Mouse (Mus musculus) neural tube, embryonic 14.5 days (tissue): Measurements from ENCODE around the gene Vps18. TPM values are rescaled to one million over a fixed set of nuclear protein-coding genes. Genes with fewer than 3 reads are reported as not detected.

ENCODE experiments used
- ATAC-seq: fragments of 200-750 bp; cut with Nextera tagmentation; 2 replicates; pipeline ENCODE4 v1.8.0; 2017; ENCODE audit warnings: low read depth, mild to moderate bottlenecking, moderate TSS enrichment, moderate library complexity
- H3K27ac ChIP-seq: fragments of 300-500 bp; sonication (generic); 2 replicates; pipeline ENCODE4 v1.5.1; 2014; ENCODE audit warnings: low read depth, mild to moderate bottlenecking, control low read depth, low read length, moderate library complexity, mixed read lengths
- H3K27me3 ChIP-seq: fragments of 300-500 bp; sonication (generic); 2 replicates; pipeline ENCODE4 v1.6.1; 2014; ENCODE audit warnings: low read length; ENCODE audit not compliant: control insufficient read depth, insufficient read depth
- H3K36me3 ChIP-seq: fragments of 300-500 bp; sonication (generic); 2 replicates; pipeline ENCODE4 v1.6.1; 2014; ENCODE audit warnings: low read length, mixed read lengths; ENCODE audit not compliant: control insufficient read depth, insufficient read depth
- H3K4me1 ChIP-seq: fragments of 300-500 bp; sonication (generic); 2 replicates; pipeline ENCODE4 v1.6.1; 2014; ENCODE audit warnings: low read length; ENCODE audit not compliant: control insufficient read depth, insufficient read depth
- H3K4me2 ChIP-seq: fragments of 300-500 bp; sonication (generic); 2 replicates; pipeline ENCODE4 v1.6.1; 2014; ENCODE audit warnings: mild to moderate bottlenecking, low read depth, low read length, control low read depth
- H3K4me3 ChIP-seq: fragments of 300-500 bp; sonication (generic); 2 replicates; pipeline ENCODE4 v1.5.1; 2014; ENCODE audit warnings: low read depth, low read length, control low read depth, mixed read lengths
- H3K9ac ChIP-seq: fragments of 300-500 bp; sonication (generic); replicated peaks from 2 replicates; pipeline ENCODE4 v1.6.1; 2014; ENCODE audit warnings: low read depth, mild to moderate bottlenecking, control low read depth, low read length, mixed read lengths
- H3K9me3 ChIP-seq: fragments of 300-500 bp; sonication (generic); 2 replicates; pipeline ENCODE4 v1.6.1; 2016; ENCODE audit warnings: low read length; ENCODE audit not compliant: control insufficient read depth
- WGBS: fragments of 180-500 bp; shearing (Covaris S2); extraction: QIAGEN DNeasy Blood & Tissue Kit; methylation state at CpG from one replicate; pipeline ENCODE4 v1.1.7; 2014; 5-methylcytosine and 5-hydroxymethylcytosine counted together
- polyA plus RNA-seq: library from polyadenylated mRNA; unstranded; fragments of >200 nt; fragmentation: Nextera tagmentation; extraction: Ambion mirVana; gene quantifications from 2 replicates; pipeline ENCODE4 v1.2.1, GENCODE M21; 2014

Vps18 gene
- polyA plus RNA-seq, 1 experiment from 2014 or later = 14.8 TPM

DNA sequence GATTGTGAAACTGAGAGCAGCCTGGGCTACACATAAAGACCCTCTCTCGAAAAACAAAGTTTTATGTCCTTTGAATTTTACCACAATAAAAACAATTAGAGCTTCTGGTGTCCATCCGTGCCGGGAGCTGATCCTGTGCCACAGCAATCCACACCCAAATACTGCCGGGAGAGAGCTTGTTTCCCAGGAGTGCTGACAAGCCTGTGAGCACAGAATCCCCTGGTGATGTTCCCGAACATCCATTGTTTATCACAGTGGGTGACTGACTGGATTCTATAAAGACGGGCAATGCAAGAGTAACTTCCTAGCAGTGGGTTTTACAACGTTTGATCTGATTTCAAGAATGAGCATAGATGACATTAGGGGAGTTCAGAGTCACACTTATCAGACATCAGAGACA is 33.6 kb upstream of the Vps18 start:
- H3K9ac ChIP-seq = no peak overlapping the region
- no peaks in the 10 kb centered on the region for H3K4me1 ChIP-seq
- no peak for ATAC-seq
- no peak overlapping the region for H3K27ac ChIP-seq
- WGBS = 4% methylated on average over 7 of the region's 7 CpGs
- no peak overlapping the region for H3K4me3 ChIP-seq
- no peak overlapping the region for H3K4me2 ChIP-seq
- H3K36me3 ChIP-seq = no peaks in the 10 kb centered on the region
- H3K27me3 ChIP-seq = no peaks in the 10 kb centered on the region
- H3K9me3 ChIP-seq = no peaks in the 10 kb centered on the region

DNA sequence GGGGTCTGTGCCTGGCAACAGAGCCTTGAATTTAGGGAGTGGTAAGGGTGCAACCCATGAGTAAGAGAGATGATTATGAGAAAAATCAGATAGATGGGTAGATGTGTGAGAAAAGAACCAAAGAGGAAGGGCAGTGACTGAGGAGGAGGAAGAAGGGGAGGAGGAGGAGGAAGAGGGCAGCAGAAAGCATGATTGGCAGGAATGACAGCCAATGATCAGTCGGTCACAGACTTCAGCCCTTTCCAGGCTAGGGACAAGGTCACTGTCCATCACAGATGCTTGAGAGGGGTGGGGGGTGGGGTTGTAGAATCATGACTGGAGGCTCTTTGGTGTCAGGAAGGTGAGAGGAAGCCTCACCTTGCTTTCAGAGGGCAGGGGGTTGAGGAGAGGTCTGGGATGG is 28.0 kb upstream of the Vps18 start:
- ATAC-seq = no peak
- Histone ChIP-seq H3K27ac (no peak overlapping the region), H3K9ac (no peak overlapping the region), H3K4me3 (no peak overlapping the region), H3K9me3 (no peaks in the 10 kb centered on the region), H3K36me3 (no peaks in the 10 kb centered on the region), H3K4me2 (no peak overlapping the region), H3K27me3 (no peaks in the 10 kb centered on the region), H3K4me1 (no peaks in the 10 kb centered on the region)
- WGBS = 86% methylated on average over 1 of the region's 1 CpGs

DNA sequence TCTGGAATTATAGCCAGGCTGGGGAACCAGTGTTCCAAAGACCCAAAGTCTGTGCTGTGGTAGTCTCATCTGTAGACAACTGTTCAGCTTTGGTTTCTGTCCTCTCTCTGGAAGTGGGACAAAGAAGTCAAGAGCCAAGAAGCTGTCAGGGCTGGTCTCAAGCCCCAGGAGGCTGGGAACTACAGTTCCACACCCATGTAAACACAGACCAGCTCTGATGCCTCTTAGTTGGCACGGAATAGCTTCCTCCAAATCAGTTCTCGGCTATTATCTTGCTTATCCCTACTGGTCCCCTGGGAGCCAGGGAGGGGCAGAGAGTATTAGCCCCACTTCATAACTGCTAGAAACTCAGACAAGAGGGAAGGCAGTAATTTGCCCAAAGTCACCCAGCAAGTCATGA is 27.2 kb upstream of the Vps18 start:
- WGBS = 58% methylated on average over 2 of the region's 2 CpGs

DNA sequence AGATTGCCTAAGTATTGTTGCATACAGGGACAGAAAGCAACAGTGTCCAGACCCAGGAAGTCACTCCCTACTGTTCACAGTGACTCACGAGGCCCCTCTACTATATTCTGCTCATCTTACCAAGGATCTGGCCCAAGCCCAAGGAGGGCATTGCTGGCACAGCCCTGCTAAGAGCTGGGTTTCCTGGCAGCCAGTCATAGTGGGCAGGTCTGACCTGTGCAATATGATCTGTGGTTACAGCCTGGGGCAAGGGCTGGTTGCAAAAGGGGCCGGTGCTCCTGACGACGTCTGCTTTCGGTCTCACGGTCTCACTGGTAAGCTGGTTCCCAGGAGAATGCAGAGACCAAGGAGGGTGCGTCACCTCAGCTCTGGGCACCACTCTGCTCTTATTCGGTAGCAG is 25.6 kb upstream of the Vps18 start:
- H3K4me3 ChIP-seq = no peak overlapping the region
- no peaks in the 10 kb centered on the region for H3K4me1 ChIP-seq
- H3K4me2 ChIP-seq = no peak overlapping the region
- WGBS = 36% methylated on average over 8 of the region's 8 CpGs
- no peak overlapping the region for H3K9ac ChIP-seq
- no peaks in the 10 kb centered on the region for H3K9me3 ChIP-seq
- H3K36me3 ChIP-seq = no peaks in the 10 kb centered on the region
- H3K27me3 ChIP-seq = no peaks in the 10 kb centered on the region
- ATAC-seq = peak; percentile 46; the same call in 1 of the 2 replicates
- H3K27ac ChIP-seq = no peak overlapping the region

More for the DNA sequence above, 27.2 kb upstream of the Vps18 start:
- H3K36me3 ChIP-seq = no peaks in the 10 kb centered on the region
- no peak overlapping the region for H3K4me3 ChIP-seq
- no peak overlapping the region for H3K4me2 ChIP-seq
- no peaks in the 10 kb centered on the region for H3K4me1 ChIP-seq
- H3K9me3 ChIP-seq = no peaks in the 10 kb centered on the region
- no peak overlapping the region for H3K9ac ChIP-seq
- no peak overlapping the region for H3K27ac ChIP-seq
- H3K27me3 ChIP-seq = no peaks in the 10 kb centered on the region
- no peak for ATAC-seq

DNA sequence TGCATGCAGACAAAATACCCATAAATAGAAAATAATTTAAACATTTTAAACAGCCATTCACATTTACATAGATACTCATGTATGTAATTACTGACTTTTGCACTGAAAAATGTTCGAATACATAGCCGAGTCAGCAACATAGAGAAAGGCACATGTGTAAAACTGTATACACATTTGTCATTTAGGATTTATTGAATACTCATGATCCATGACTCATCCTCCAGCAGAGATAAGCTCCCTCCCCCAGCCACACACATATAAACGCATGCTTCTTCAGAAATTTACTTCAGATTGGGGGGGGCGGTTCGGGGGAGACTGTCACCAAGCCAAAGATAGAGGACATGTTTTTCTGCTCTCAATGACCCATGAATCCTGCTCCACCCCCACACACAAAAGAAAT is 24.7 kb upstream of the Vps18 start:
- Histone ChIP-seq H3K27ac (no peak overlapping the region), H3K36me3 (no peaks in the 10 kb centered on the region), H3K9ac (no peak overlapping the region), H3K4me2 (no peak overlapping the region), H3K4me3 (no peak overlapping the region), H3K9me3 (no peaks in the 10 kb centered on the region), H3K27me3 (no peaks in the 10 kb centered on the region), H3K4me1 (0 out of 2 replicates have a peak, but pooled peaks cover 2% of the 10 kb centered on the region)
- no peak for ATAC-seq
- WGBS = 82% methylated on average over 5 of the region's 5 CpGs

- 45% methylated on average over 9 of the region's 9 CpGs for WGBS
- Histone ChIP-seq H3K9me3 (no peaks in the 10 kb centered on the region), H3K27me3 (no peaks in the 10 kb centered on the region), H3K27ac (no peak overlapping the region), H3K9ac (peak overlapping the region; percentile 75), H3K4me2 (peak overlapping the region; percentile 72), H3K36me3 (no peaks in the 10 kb centered on the region), H3K4me1 (0 out of 2 replicates have a peak, but pooled peaks cover 2% of the 10 kb centered on the region), H3K4me3 (peak overlapping the region; percentile 75)
- no peak for ATAC-seq
Measured at GRCm38 (mm10) chr2:119270286-119270642, 18.3 kb upstream of the Vps18 start.

GRCm38 (mm10) chr2:119270643-119271331 is 17.8 kb upstream of the Vps18 start, which contains the start of gene Rhov:
Rhov (minus strand) TSS chr2:119271272.
- Histone ChIP-seq H3K27me3 (no peaks in the 10 kb centered on the region), H3K4me2 (peak within 1 kb of the TSS; percentile 72), H3K4me1 (0 out of 2 replicates have a peak, but pooled peaks cover 2% of the 10 kb centered on the region), H3K9me3 (no peaks in the 10 kb centered on the region), H3K27ac (peak within 1 kb of the TSS; percentile 60), H3K9ac (peak within 1 kb of the TSS; percentile 75), H3K4me3 (peak within 1 kb of the TSS; percentile 75), H3K36me3 (no peaks in the 10 kb centered on the region)
- ATAC-seq = peak; percentile 90
- under 1% methylated on average over 46 of the region's 49 CpGs for WGBS

DNA sequence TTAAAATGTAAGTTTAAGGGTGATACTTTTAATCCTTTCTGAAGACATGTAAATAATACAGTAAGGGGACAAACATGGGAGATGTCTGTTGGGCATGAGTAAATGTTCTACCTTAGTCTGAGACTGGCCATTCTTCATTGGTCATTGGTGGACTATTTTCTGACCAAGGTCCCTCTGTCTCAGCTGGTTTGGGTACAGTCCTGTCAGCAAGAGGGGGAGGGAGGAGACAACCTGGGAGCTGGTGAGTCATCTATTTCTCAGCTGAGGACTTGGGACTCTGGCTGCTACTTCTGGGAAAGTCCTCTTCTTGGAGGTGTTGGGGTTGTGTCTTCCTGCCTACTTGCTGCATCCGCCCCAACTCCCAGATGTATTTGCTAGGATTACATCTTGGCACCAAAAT is 14.4 kb upstream of the Vps18 start:
- no peak for ATAC-seq
- Histone ChIP-seq H3K4me1 (no peaks in the 10 kb centered on the region), H3K4me3 (no peak overlapping the region), H3K9me3 (no peaks in the 10 kb centered on the region), H3K27me3 (no peaks in the 10 kb centered on the region), H3K4me2 (no peak overlapping the region), H3K27ac (no peak overlapping the region), H3K36me3 (no peaks in the 10 kb centered on the region), H3K9ac (no peak overlapping the region)
- WGBS = 87% methylated on average over 1 of the region's 1 CpGs

- no peak for ATAC-seq
- Histone ChIP-seq H3K36me3 (no peaks in the 10 kb centered on the region), H3K4me2 (no peak overlapping the region), H3K27me3 (no peaks in the 10 kb centered on the region), H3K27ac (no peak overlapping the region), H3K9me3 (no peaks in the 10 kb centered on the region), H3K4me3 (no peak overlapping the region), H3K4me1 (no peaks in the 10 kb centered on the region), H3K9ac (no peak overlapping the region)
- 83% methylated on average over 7 of the region's 7 CpGs for WGBS
Measured at GRCm38 (mm10) chr2:119276926-119277325, 11.6 kb upstream of the Vps18 start.
